Mouse (Mus musculus) testis, postnatal 14 days (tissue): ENCODE results near the gene Moap1.

Experiments used
- DNase-seq: peaks from one replicate; pipeline ENCODE4 v3.0.0; 2021; ENCODE audit warnings: low spot score

Gene Moap1

DNA sequence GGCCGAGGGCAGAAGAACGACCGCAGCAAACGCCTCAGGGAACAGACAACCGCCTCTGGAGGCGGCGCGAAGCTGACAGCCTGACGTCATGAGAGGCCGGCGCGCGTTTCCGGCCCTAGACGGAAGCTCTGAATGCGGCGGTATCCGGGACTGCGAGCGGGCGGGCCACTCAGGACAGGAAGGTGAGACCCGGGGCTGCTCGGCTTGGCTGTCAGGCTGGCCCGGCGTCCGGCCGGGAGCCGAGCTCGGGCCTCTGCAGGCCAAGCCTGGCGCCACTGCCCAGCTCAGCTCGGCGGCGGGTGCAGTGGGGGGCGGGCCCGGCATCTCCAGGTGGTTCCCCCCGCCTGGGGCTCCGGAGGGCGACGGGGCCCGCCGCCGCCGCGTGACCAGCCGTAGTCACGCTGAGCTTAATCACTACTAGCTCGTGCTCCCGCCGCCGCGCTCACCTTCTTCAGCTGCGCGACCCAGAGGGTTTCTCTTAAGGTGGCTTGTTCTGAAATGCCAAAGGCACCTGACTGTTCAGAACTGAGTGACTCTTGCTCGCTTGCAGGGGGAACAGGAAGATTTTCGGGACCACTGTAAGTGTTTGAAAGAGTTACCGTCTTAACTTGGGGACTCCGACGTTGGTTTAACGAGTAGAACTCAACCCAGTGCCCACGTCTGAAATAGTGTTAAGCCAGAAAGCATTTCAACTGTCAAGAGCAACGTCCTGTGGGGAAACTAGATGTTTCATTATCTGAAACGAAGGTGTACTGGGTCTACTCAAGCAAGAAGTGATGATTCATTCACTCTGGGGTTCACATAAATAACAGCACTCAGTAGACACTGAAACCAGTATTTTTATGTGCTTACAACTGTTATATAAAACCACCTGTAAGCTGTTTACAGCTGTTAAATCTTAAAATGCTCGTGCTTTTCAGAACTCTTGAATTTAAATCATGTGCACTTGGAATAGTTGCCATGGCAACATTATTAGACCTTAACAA is at the start of gene Moap1, which contains the start of gene Tmem251:
TSS of gene Moap1 (minus strand) at position 73 of the 986 bp plus-strand sequence.
TSS of gene Tmem251 (plus strand) at position 174 of the 986 bp plus-strand sequence.
- peak; percentile 90 for DNase-seq

DNA sequence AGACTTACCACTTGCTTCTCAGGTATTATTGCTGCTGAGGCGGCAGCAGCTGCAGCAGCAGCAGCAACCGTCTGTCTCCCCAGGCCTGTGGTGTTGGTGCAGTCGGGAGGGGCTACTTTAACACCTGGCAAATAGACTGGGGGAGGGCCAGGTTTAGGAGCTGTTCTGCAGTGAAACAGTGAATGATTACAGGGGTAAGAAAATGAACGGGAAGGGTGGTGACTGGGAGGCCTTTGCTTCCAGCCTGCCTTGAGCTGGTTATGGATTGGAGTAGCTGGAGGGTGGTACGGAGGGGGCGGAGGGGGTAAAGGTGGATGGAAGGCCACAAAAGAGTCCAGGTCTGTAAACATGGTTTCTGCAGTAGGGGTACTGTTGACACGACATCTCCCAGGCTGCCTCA is 44.5 kb upstream of the Moap1 start:
- no peak for DNase-seq

- no peak for DNase-seq
These were observed 42.1 kb upstream of the Moap1 start for GRCm38 (mm10) chr12:102785593-102785985.

DNA sequence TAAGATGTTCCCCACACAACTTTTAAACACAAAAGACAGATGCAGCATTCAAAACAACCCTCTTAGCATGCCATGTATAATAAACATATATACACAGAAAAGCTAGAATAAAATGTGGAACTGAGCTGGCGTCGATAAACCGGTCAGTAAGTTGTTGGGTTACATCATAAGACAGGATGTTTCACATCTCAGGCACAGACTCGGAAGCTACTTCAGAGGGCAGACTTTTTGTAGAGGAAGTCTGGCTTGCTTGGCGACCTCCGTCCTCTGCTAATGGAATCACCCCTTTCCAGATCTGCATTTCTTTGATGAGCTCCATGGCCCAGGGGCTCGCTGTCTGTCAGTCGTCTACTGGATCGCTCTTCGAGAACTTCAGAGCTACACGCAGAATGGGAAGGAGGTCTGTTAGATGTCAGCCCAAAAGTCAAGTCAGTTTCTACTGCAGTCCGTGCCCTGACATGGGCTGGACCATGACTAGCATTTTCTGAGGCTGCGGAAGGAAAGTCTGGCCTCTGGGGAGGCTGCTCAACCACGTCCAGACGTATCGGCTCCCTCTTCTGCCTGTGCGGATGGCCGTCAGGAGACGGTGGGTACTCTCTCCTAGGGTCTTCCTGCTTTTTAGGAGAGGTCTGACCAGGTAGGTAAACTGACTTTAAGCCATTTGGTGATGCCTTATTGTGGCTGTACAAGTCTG is 41.6 kb upstream of the Moap1 start:
- DNase-seq: no peak

- no peak for DNase-seq
These were observed 39.4 kb upstream of the Moap1 start for GRCm38 (mm10) chr12:102782841-102783240.

DNA sequence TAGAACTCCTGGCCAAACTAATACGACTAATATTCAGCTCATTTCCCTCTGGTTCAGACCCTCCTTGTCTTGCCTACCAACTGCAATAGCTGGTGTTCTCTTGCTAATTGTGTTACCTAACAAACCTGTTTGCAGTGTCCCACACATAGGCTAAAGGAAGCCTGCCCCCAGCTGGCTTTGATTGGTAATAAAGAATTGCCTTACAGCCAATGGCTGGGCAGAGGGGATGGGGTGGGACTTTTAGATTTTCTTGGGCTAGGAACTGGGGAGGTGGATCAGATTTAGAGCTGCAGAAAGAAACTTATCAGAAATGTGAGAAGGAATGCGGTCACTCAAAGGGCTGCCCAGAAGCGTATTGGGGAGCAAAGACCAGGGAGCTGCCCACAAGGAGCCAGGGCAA is 36.0 kb upstream of the Moap1 start:
- no peak for DNase-seq

- no peak for DNase-seq
These were observed 34.7 kb upstream of the Moap1 start for GRCm38 (mm10) chr12:102778151-102778550.

- no peak for DNase-seq
These were observed 32.6 kb upstream of the Moap1 start for GRCm38 (mm10) chr12:102776035-102776434.

- DNase-seq: no peak
These were observed 29.2 kb upstream of the Moap1 start for GRCm38 (mm10) chr12:102772676-102773075.

DNA sequence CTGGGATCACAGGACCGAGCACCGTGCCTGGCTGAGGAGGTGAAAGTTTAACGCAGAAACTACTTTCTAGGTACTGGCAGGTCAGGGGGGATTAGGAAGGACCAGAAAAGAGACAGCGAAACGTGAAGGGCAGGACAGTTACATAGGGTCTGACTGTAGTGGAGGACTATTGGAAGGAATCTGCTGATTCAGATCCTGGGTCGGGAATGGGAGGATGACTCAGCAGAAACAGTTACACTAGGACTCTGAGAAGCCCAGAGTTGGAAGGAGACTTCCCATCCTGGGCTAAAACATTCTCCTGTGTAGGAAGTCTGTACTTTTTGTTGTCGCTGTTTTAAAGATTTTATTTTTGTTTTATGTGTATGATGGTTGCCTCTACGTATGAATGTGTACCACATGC is 28.1 kb upstream of the Moap1 start:
- DNase-seq: no peak

DNA sequence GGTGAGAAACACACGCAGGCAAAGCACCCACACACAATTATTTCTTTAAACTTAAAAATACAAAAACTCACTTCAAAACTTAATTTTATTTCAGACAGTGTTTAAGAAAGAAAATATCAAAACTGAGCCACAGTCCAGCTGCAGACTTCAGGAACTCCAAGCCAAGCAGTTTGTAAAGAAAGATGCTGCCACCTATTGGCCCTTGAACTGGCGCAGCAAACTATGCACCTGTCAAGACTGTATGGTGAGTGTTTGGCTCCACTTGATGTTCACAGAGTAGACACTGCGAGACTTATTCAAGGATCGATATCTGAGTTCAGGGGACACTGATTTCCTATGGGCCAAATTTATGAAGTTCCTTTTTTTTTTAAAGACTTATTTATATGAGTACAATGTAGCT is 25.5 kb upstream of the Moap1 start:
- DNase-seq: no peak

DNA sequence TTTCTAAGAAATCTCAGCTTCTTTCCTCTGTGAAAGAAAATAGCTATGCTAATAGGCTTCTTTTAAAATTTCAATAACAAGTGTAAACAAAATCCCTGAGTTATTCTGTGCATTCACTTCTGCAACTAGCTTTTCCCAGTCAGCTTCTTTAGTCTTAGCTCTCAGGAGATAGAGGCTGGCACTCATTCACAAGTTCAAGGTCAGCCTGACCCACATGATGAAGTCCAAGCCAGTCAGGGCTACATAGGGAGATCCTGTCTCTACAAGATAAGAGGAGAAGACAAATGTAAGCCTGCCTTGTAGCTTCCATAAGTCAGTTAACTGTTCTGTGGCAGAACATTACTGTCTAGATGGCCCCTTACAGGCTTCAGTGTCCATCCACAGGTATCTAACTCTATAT is 20.2 kb upstream of the Moap1 start:
- no peak for DNase-seq

DNA sequence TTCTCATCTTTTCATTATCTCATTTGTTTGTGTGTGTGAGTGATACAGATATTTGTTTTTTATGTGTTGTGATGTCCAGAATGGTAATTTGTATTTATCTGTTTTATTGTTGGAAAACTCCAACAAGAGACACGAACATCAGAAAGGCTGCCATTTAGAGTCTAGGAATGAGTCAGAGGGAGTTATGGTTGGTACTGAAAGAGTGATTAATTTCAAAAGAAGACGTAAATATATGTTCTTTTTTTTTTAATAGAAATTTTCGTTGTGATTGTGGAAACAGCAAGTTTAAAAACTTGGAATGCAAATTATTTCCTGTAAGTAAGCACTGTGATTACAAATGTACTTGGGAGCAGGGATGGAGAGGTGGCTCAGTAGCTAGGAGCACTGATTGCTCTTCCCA is 18.2 kb upstream of the Moap1 start:
- DNase-seq: no peak

GRCm38 (mm10) chr12:102758936-102759335 is 15.5 kb upstream of the Moap1 start:
- no peak for DNase-seq

- DNase-seq: no peak
These were observed 14.9 kb upstream of the Moap1 start, which contains the start of gene Gm20604 for GRCm38 (mm10) chr12:102758403-102758756. Gene Gm20604, minus strand, starts transcription at chr12:102758672.

DNA sequence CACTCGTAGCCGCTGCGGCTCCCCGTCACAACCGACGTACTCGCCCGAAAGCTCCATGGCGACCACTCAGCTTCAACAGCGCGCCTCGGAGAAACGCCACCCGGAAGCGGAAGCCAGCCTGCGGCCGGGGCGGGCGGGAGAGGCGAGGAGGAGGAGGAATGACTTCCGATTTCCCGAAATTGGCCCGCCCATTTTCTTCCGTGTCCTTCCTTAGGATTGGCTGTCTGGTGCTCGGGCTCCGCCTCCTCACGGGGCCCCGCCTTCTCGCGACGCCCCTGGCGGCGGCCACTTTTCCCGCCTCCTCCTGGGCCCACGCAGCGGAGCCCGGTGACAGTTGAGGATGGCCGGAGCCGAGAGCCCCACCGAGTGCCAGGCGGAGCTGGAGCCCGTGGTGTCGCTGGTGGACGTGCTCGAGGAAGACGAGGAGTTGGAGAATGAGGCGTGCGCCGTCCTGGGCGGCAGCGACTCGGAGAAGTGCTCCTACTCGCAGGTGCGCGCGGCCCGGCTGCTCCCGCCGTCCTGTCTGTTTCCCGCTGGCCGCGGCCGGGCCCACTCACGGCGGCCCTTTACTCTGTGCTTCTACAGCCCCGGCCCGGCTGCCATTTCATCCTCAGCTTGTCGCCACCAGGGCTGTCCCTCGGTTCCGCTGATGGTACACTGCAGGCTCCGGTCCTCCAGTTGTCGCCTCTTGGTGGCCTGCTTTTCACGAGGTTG is 14.4 kb upstream of the Moap1 start, which contains the start of the genes Gm28051, Gon7 and Ubr7:
TSS of gene Gm28051 (minus strand) at position 77 of the 714 bp plus-strand sequence.
TSS of gene Gon7 (minus strand) at position 115 of the 714 bp plus-strand sequence.
TSS of gene Ubr7 (plus strand) at position 279 of the 714 bp plus-strand sequence.
- DNase-seq: peak; percentile 97

GRCm38 (mm10) chr12:102757055-102757688 is 13.7 kb upstream of the Moap1 start:
- DNase-seq: peak; percentile 23

DNA sequence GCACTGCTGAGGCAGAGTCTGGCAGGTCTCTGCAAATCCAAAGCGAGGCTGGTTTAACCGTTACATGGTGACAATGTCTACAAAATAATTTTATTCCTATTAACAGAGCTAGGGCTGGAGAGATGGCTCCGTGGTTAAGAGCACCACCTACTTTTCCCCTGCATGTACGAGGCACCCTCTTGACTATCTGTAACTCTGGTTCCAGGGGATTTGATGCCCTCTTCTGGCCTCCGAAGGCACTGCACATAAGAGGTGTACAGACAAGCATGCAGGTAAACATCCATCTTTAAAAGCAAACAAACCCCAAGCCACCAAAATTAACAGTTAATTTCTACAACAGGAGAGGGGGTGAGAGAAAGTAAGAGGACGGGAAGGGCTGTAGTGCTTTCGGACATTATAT is 12.8 kb upstream of the Moap1 start:
- peak; percentile 33 for DNase-seq

GRCm38 (mm10) chr12:102748256-102748655 is 4.8 kb upstream of the Moap1 start:
- no peak for DNase-seq

- no peak for DNase-seq
These were observed 1.4 kb upstream of the Moap1 start for GRCm38 (mm10) chr12:102744839-102745238.

GRCm38 (mm10) chr12:102743036-102743588 is 349 bp downstream of the Moap1 start:
- peak; percentile 20 for DNase-seq
